Comparison of ENCODE assay signal across 10 mouse cellular contexts in genomic region chr16:38392126-38392894, GRCm38 (mm10). TPM values are rescaled to one million over a fixed set of nuclear protein-coding genes. Genes with fewer than 3 reads are reported as not detected.
DNase-seq lines count a peak whose midpoint lies in the region; ATAC-seq and TF ChIP-seq lines count a peak whose summit lies in the region.
"Had no signal": no experiment of that assay in that cellular context is flagged by ENCODE, and none has a peak within 500 bp of the region (broad histone marks: within the 10 kb centered on the region; RNA-seq: fewer than 3 reads in every experiment).

No protein-coding gene starts in this region.

- H3K27me3 ChIP-seq in heart, adult 2 months (ENCODE audit: control insufficient read depth, insufficient read depth, low read length) = no peaks in the 10 kb centered on the region
- 0 out of 2 replicates have a peak, but pooled peaks cover 2% of the 10 kb centered on the region for H3K27me3 ChIP-seq in kidney, embryonic 15.5 days
- H3K27me3 ChIP-seq: megakaryocyte, embryonic 14.5 days had no signal

- peak; percentile 68 for TF ChIP-seq EP300 in heart, adult 2 months (IDR thresholded peaks at IDR 0.05; ENCODE audit: insufficient read depth, low read depth, low read length)

- ATAC-seq in kidney, embryonic 15.5 days (replicated peaks; ENCODE audit: low FRiP score) = peak; percentile 49; the same call in 1 of the 2 replicates

- H3K27ac ChIP-seq in heart, adult 2 months = peak overlapping the region; percentile 85
- H3K27ac ChIP-seq in kidney, embryonic 15.5 days = no peak overlapping the region

- H3K9me3 ChIP-seq in kidney, embryonic 15.5 days (replicated peaks) = no peaks in the 10 kb centered on the region
- H3K9me3 ChIP-seq: megakaryocyte, embryonic 14.5 days had no signal

- WGBS in heart, adult 2 months = 39% methylated on average over 23 of the region's 23 CpGs
- 67% methylated on average over 23 of the region's 23 CpGs for WGBS in kidney, embryonic 15.5 days

- peak overlapping the region; percentile 23; the same call in 1 of the 2 replicates for H3K4me2 ChIP-seq in kidney, embryonic 15.5 days

- H3K79me2 ChIP-seq in heart, adult 2 months (replicated peaks; ENCODE audit: control insufficient read depth, insufficient read depth, low read length) = no peaks in the 10 kb centered on the region

- H3K4me1 ChIP-seq in heart, adult 2 months (ENCODE audit: control insufficient read depth, insufficient read depth, low read length) = peaks cover 4% of the 10 kb centered on the region
- peaks cover 15% of the 10 kb centered on the region for H3K4me1 ChIP-seq in kidney, embryonic 15.5 days

- intact Hi-C loops in heart, adult 2 months (cut with DNase I) = loop anchor here (5.0 kb wide), 2 partner anchors 40 to 45 kb away; partner anchors contain the start of genes Cox17, Gm21987 and Pla1a

- peak overlapping the region; percentile 8; the same call in 1 of the 2 replicates for H3K9ac ChIP-seq in heart, adult 2 months (ENCODE audit: low read depth, low read length)
- no peak overlapping the region for H3K9ac ChIP-seq in kidney, embryonic 15.5 days

- H3K4me3 ChIP-seq in heart, adult 2 months = peak overlapping the region; percentile 38
- no peak overlapping the region for H3K4me3 ChIP-seq in kidney, embryonic 15.5 days (replicated peaks)
- H3K4me3 ChIP-seq: megakaryocyte, embryonic 14.5 days had no signal

- peak; percentile 48 for DNase-seq in layer of hippocampus, adult 9-11 months
- DNase-seq in layer of hippocampus, postnatal 25 days (ENCODE audit: extremely low spot score in 1 of 2, low spot score in 1 of 2) = no peak
- DNase-seq in heart, adult 2 months = peak; percentile 78 to 87
- peak; percentile 88 for DNase-seq in skeletal muscle tissue, adult 2 months (ENCODE audit: low read depth, low spot score)
- no peak for DNase-seq in embryo, embryonic 10 days (ENCODE audit: low spot score)
- DNase-seq in B cell, adult 2 months = no peak
- no peak for DNase-seq in right cerebral cortex, postnatal 14 days

- H3K36me3 ChIP-seq in heart, adult 2 months (ENCODE audit: control insufficient read depth, insufficient read depth, low read length) = no peaks in the 10 kb centered on the region
- H3K36me3 ChIP-seq in kidney, embryonic 15.5 days = no peaks in the 10 kb centered on the region

- TF ChIP-seq POLR2A in heart, adult 2 months (IDR thresholded peaks at IDR 0.05; ENCODE audit: insufficient read depth, low read depth, low read length) = peak; percentile 74

- no peak for TF ChIP-seq CTCF in heart, adult 2 months (IDR thresholded peaks at IDR 0.05)

RNA-seq across cellular contexts. Expression of gene Popdc2, which starts 30.3 kb away (rescaled TPM):
- under 1 TPM; 0.52 to 0.85 TPM for total RNA-seq in layer of hippocampus, postnatal 25 days (2021)
- 100 to 1,000 TPM; 462 to 476 TPM for total RNA-seq in heart, adult 2 months (2021)
- 695 and 745 TPM in 2 replicates for polyA plus RNA-seq in heart, adult 2 months (2012; rRNA removed)
- polyA plus RNA-seq in kidney, embryonic 15.5 days (2015; fragmentation: Nextera tagmentation; extraction: Ambion mirVana) = 1.1 and 5.7 TPM in 2 replicates

RNA-seq across cellular contexts. Expression of gene Pla1a, which starts 40.6 kb away (rescaled TPM):
- total RNA-seq in layer of hippocampus, postnatal 25 days (2021) = under 1 TPM; 0.35 to 0.98 TPM
- total RNA-seq in heart, adult 2 months (2021) = 1 to 10 TPM; 6.8 to 8.8 TPM
- polyA plus RNA-seq in heart, adult 2 months (2012; rRNA removed) = 9.6 and 13.6 TPM in 2 replicates
- 3.9 and 4.2 TPM in 2 replicates for polyA plus RNA-seq in kidney, embryonic 15.5 days (2015; fragmentation: Nextera tagmentation; extraction: Ambion mirVana)

RNA-seq across cellular contexts. Expression of gene Gm21987, which starts 45.5 kb away (rescaled TPM):
- under 1 TPM in 1 of 2 experiments, not detected in 1; 0.94 TPM for total RNA-seq in layer of hippocampus, postnatal 25 days (2021)
- not detected for total RNA-seq in heart, adult 2 months (2021)
- polyA plus RNA-seq in heart, adult 2 months (2012; rRNA removed) = not detected in 2 replicates
- polyA plus RNA-seq in kidney, embryonic 15.5 days (2015; fragmentation: Nextera tagmentation; extraction: Ambion mirVana) = not detected in 2 replicates
- total RNA-seq: ES-E14 had no signal

RNA-seq across cellular contexts. Expression of gene Cox17, which starts 45.5 kb away (rescaled TPM):
- 100 to 1,000 TPM; 117 to 135 TPM for total RNA-seq in layer of hippocampus, postnatal 25 days (2021)
- total RNA-seq in heart, adult 2 months (2021) = 100 to 1,000 TPM; 295 to 358 TPM
- 190 and 221 TPM in 2 replicates for polyA plus RNA-seq in heart, adult 2 months (2012; rRNA removed)
- 167 and 189 TPM in 2 replicates for polyA plus RNA-seq in kidney, embryonic 15.5 days (2015; fragmentation: Nextera tagmentation; extraction: Ambion mirVana)

RNA-seq across cellular contexts. Expression of gene Maats1, which starts 50.4 kb away (rescaled TPM):
- 1 to 10 TPM; 1.0 to 1.4 TPM for total RNA-seq in layer of hippocampus, postnatal 25 days (2021)
- total RNA-seq in heart, adult 2 months (2021) = not detected
- polyA plus RNA-seq in heart, adult 2 months (2012; rRNA removed) = 0.20 TPM in 1 of 2 replicates, not detected in the other
- 0.14 and 0.27 TPM in 2 replicates for polyA plus RNA-seq in kidney, embryonic 15.5 days (2015; fragmentation: Nextera tagmentation; extraction: Ambion mirVana)

Comparison
In these comparisons a context has a peak if more than half of its experiments do, and no peak if none do; other contexts are left out.
1. DNase-seq: peak in layer of hippocampus, adult 9-11 months (single experiment), heart, adult 2 months (2 of 2) and skeletal muscle tissue, adult 2 months (single experiment); none in layer of hippocampus, postnatal 25 days (0 of 2), embryo, embryonic 10 days (single experiment), B cell, adult 2 months (0 of 2) and right cerebral cortex, postnatal 14 days (single experiment).
2. RNA of gene Popdc2, which starts 30.3 kb away (total RNA-seq): 462 to 476 TPM in heart, adult 2 months; 0.52 to 0.85 TPM in layer of hippocampus, postnatal 25 days; every median in the first group is over 100 times any median in the second.